Mouse (Mus musculus): ENCODE data around the gene Hoxd4. TPM values are rescaled to one million over a fixed set of nuclear protein-coding genes. Genes with fewer than 3 reads are reported as not detected.

The Hoxd4 gene
- polyA plus RNA-seq (2016; fragmentation: Nextera tagmentation; extraction: Ambion mirVana), result not detected in 2 replicates

DNA sequence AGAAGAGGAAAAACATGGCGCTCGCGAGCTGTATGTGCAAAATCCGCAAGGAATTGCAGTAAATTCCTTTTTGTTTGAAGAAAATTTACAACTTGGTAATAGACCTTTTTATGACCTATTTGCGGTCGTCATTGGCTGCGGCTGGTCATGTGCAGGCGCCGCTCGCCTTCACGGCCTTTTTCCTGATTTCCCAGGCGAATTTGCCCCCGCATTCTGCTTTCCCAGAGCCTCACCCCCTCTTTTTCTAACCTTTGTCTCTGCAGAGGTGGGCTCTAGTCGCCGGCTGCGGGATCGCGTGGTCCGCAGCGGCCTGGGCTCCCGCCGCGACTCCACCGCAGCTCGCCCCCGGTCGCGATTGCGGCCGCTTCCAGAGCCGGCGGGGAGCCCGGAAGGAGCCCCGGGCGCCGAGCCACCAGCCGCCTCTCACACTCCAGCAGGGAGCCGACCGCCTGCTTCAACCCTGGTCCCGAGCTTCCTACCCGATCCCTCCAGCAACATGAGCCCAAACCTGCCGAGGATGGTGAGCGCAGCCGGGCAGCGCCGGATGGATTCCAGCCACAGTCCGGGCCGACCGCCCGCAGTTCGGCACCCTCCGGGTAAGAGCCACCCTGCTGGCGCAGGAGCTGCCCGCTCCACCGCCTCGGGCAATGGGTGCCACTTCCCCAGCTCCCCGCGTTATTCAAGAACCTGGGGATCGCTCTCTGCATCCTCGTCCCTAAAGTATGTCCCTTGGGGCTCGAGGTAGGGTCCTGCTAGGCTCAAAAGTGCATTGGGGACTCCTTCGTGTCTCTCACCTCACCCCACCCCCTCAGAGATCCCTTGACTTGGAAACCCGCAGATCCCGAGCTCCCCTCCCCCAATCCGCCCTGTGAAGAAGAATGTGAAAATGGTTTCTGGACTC, at the start of gene Hoxd4, which contains the start of gene Hoxd3:
TSS of gene Hoxd4 (plus strand) at position 209 of the 901 bp plus-strand sequence.
TSS of gene Hoxd3 (plus strand) at position 207 of the 901 bp plus-strand sequence.
- H3K9me3 ChIP-seq, result no peaks in the 10 kb centered on the region
- H3K4me3 ChIP-seq, result peak within 1 kb of the TSS; percentile 21; the same call in 1 of the 2 replicates
- no peaks in the 10 kb centered on the region for H3K36me3 ChIP-seq (replicated peaks)
- WGBS, result under 1% methylated on average over 65 of the region's 65 CpGs
- H3K4me1 ChIP-seq, result peaks cover 13% of the 10 kb centered on the region
- peak; percentile 51 for DNase-seq (ENCODE audit: extremely low spot score, low spot score)
- H3K27ac ChIP-seq, result no peak within 1 kb of the TSS
- peaks cover 100% of the 10 kb centered on the region for H3K27me3 ChIP-seq (ENCODE audit: poor library complexity, severe bottlenecking)

DNA sequence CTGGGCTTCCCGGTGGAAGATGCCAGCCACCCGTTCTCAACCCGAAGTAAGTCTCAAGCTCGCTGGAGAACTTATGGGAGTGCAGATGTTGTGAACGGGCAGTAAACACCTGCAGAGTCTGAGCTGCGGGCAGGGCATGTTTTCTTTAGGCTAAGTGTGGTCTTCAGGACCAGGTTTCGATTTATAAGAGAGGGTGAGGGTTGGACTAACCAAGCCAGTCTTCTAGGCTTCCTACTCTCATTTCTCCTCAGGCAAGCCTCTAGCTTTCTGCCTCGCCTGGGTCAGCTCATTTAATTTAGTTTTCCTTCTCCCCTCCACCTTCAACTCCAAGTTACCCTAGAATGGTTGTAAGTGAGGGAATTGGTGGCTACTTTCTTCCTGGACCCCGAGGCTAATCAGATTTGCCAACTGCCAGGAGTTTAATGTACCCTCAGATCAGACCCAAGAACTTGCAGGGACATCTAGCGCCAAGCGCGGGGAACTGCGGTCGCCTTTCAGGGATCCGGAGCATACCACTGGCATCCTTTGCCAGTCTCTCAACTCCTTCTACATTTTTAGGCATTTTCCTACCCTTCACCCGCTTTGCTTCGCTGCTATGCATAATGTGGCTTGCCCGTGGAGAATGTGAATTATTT, 48.3 kb upstream of the Hoxd4 start:
- DNase-seq (ENCODE audit: extremely low spot score, low spot score), result peak; percentile 74
- peaks cover 100% of the 10 kb centered on the region for H3K27me3 ChIP-seq (ENCODE audit: poor library complexity, severe bottlenecking)

DNA sequence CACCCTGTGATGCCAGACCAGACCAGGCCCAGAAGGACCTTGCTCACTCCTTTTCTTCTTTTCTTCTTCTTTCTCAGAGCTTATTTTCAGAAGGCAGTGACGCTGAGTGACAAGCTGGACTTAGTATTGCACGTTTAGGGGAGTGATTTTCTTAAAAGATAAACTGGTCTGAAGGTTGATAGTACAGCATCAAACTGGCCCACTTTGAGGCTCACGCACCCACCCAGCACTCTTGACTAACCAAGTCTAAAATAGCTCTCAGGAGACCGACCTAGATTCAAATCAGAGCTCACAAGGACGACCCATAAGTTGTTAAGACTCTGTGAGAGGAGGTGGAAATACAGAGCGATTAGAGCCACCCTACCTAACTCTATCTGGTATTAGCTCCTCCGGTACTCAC, 45.3 kb upstream of the Hoxd4 start:
- Histone ChIP-seq H3K4me3 (no peak overlapping the region), H3K27me3 (ENCODE audit: poor library complexity, severe bottlenecking) (peaks cover 100% of the 10 kb centered on the region), H3K27ac (no peak overlapping the region), H3K9me3 (no peaks in the 10 kb centered on the region), H3K4me1 (peaks cover 16% of the 10 kb centered on the region), H3K36me3 (replicated peaks) (no peaks in the 10 kb centered on the region)
- 2% methylated on average over 7 of the region's 7 CpGs for WGBS
- peak; percentile 26 for DNase-seq (ENCODE audit: extremely low spot score, low spot score)

More for the DNA sequence above, 48.3 kb upstream of the Hoxd4 start:
- H3K4me1 ChIP-seq, result peaks cover 16% of the 10 kb centered on the region
- no peak overlapping the region for H3K4me3 ChIP-seq
- H3K27ac ChIP-seq, result no peak overlapping the region
- H3K36me3 ChIP-seq (replicated peaks), result no peaks in the 10 kb centered on the region
- WGBS, result 5% methylated on average over 18 of the region's 18 CpGs
- H3K9me3 ChIP-seq, result no peaks in the 10 kb centered on the region

- no peak overlapping the region for H3K27ac ChIP-seq
- H3K36me3 ChIP-seq (replicated peaks), result no peaks in the 10 kb centered on the region
- peaks cover 100% of the 10 kb centered on the region for H3K27me3 ChIP-seq (ENCODE audit: poor library complexity, severe bottlenecking)
- DNase-seq (ENCODE audit: extremely low spot score, low spot score), result peak; percentile 46
- WGBS, result 2% methylated on average over 36 of the region's 36 CpGs
- no peak overlapping the region; the same call in 1 of the 2 replicates for H3K4me3 ChIP-seq
- no peaks in the 10 kb centered on the region for H3K9me3 ChIP-seq
- peaks cover 13% of the 10 kb centered on the region for H3K4me1 ChIP-seq
Observed at GRCm38 (mm10) chr2:74667191-74667841, 44.4 kb upstream of the Hoxd4 start.

GRCm38 (mm10) chr2:74667842-74668357, 43.8 kb upstream of the Hoxd4 start, which contains the start of gene Hoxd13:
Gene Hoxd13, plus strand, starts transcription at chr2:74668310.
- H3K4me3 ChIP-seq, result peak within 1 kb of the TSS; percentile 51
- H3K36me3 ChIP-seq (replicated peaks), result no peaks in the 10 kb centered on the region
- no peak within 1 kb of the TSS for H3K27ac ChIP-seq
- H3K9me3 ChIP-seq, result no peaks in the 10 kb centered on the region
- peaks cover 100% of the 10 kb centered on the region for H3K27me3 ChIP-seq (ENCODE audit: poor library complexity, severe bottlenecking)
- no peak for DNase-seq (ENCODE audit: extremely low spot score, low spot score)
- WGBS, result under 1% methylated on average over 49 of the region's 51 CpGs
- H3K4me1 ChIP-seq, result peaks cover 18% of the 10 kb centered on the region

DNA sequence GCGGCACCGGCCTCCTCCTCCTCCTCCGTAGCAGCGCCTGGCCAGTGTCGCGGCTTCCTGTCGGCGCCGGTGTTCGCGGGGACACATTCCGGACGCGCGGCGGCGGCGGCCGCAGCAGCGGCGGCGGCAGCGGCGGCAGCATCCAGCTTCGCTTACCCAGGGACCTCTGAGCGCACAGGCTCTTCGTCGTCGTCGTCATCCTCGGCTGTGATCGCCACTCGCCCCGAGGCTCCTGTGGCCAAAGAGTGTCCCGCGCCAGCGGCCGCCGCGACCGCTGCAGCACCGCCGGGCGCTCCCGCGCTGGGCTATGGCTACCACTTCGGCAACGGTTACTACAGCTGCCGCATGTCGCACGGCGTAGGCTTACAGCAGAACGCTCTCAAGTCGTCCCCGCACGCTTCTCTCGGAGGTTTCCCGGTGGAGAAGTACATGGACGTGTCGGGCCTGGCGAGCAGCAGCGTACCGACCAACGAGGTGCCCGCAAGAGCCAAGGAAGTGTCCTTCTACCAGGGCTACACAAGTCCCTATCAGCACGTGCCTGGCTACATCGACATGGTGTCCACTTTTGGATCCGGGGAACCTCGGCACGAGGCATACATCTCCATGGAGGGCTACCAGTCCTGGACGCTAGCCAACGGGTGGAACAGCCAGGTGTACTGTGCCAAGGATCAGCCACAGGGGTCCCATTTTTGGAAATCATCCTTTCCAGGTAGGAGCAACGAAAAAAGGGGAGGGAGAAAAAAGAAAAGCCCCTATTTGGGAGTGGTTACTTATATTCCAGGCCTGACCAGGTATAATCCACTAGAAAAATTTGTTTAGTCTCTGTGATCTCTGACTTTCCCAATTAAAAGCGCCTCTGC, 43.1 kb upstream of the Hoxd4 start:
- WGBS, result under 1% methylated on average over 74 of the region's 74 CpGs
- peak overlapping the region; percentile 51 for H3K4me3 ChIP-seq
- DNase-seq (ENCODE audit: extremely low spot score, low spot score), result peak; percentile 72
- no peaks in the 10 kb centered on the region for H3K36me3 ChIP-seq (replicated peaks)
- no peaks in the 10 kb centered on the region for H3K9me3 ChIP-seq
- peaks cover 21% of the 10 kb centered on the region for H3K4me1 ChIP-seq
- H3K27me3 ChIP-seq (ENCODE audit: poor library complexity, severe bottlenecking), result peaks cover 100% of the 10 kb centered on the region
- no peak overlapping the region for H3K27ac ChIP-seq

- Histone ChIP-seq H3K4me3 (no peak overlapping the region), H3K9me3 (no peaks in the 10 kb centered on the region), H3K27me3 (ENCODE audit: poor library complexity, severe bottlenecking) (peaks cover 100% of the 10 kb centered on the region), H3K4me1 (peaks cover 25% of the 10 kb centered on the region), H3K36me3 (replicated peaks) (no peaks in the 10 kb centered on the region), H3K27ac (no peak overlapping the region)
- DNase-seq (ENCODE audit: extremely low spot score, low spot score), result no peak
- WGBS, result 0% methylated on average over 3 of the region's 3 CpGs
Observed at GRCm38 (mm10) chr2:74669230-74669578, 42.5 kb upstream of the Hoxd4 start.

GRCm38 (mm10) chr2:74669650-74670235, 42.0 kb upstream of the Hoxd4 start:
- 3% methylated on average over 14 of the region's 14 CpGs for WGBS

DNA sequence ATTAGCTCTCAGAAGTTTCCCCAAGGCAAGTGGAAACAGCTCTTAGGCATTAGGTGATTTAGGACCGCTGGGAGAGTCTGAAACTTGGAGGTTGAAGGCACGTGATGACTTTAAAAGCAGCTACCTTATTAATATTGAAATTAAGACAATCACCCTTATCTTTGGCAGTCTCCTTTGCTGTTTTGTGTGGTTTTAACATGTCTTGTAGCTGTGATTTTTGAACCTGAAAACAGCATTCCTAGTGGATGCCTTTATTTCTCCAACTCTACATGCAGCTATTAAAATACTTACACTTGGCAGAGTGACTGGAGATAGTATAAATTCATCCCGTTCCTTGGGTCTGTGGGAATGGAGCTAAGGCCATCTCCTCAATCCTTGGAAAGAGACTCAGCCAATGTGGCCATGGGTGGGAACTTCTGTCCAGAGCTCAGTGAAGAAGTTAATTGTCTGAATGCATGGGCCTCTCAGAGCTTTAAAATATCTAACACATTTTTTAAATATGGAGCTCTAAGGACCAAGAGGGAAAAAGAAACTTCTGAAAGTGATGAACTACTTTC, 41.0 kb upstream of the Hoxd4 start:
- H3K4me3 ChIP-seq, result no peak overlapping the region
- WGBS, result 2% methylated on average over 3 of the region's 3 CpGs
- H3K27ac ChIP-seq, result no peak overlapping the region
- no peaks in the 10 kb centered on the region for H3K9me3 ChIP-seq
- no peak for DNase-seq (ENCODE audit: extremely low spot score, low spot score)
- H3K27me3 ChIP-seq (ENCODE audit: poor library complexity, severe bottlenecking), result peaks cover 100% of the 10 kb centered on the region
- H3K36me3 ChIP-seq (replicated peaks), result no peaks in the 10 kb centered on the region
- H3K4me1 ChIP-seq, result peaks cover 31% of the 10 kb centered on the region

More at GRCm38 (mm10) chr2:74669650-74670235, 42.0 kb upstream of the Hoxd4 start:
- Histone ChIP-seq H3K27me3 (ENCODE audit: poor library complexity, severe bottlenecking) (peaks cover 100% of the 10 kb centered on the region), H3K4me3 (no peak overlapping the region), H3K27ac (no peak overlapping the region), H3K36me3 (replicated peaks) (no peaks in the 10 kb centered on the region), H3K9me3 (no peaks in the 10 kb centered on the region), H3K4me1 (peaks cover 25% of the 10 kb centered on the region)
- no peak for DNase-seq (ENCODE audit: extremely low spot score, low spot score)

- H3K27ac ChIP-seq, result no peak overlapping the region
- H3K27me3 ChIP-seq (ENCODE audit: poor library complexity, severe bottlenecking), result peaks cover 100% of the 10 kb centered on the region
- H3K4me1 ChIP-seq, result peaks cover 31% of the 10 kb centered on the region
- no peaks in the 10 kb centered on the region for H3K9me3 ChIP-seq
- H3K36me3 ChIP-seq (replicated peaks), result no peaks in the 10 kb centered on the region
- 2% methylated on average over 5 of the region's 5 CpGs for WGBS
- no peak overlapping the region for H3K4me3 ChIP-seq
- no peak for DNase-seq (ENCODE audit: extremely low spot score, low spot score)
Observed at GRCm38 (mm10) chr2:74671847-74672246, 39.9 kb upstream of the Hoxd4 start.
